ENCODE assay signal across 9 mouse cellular contexts in the genomic region with DNA sequence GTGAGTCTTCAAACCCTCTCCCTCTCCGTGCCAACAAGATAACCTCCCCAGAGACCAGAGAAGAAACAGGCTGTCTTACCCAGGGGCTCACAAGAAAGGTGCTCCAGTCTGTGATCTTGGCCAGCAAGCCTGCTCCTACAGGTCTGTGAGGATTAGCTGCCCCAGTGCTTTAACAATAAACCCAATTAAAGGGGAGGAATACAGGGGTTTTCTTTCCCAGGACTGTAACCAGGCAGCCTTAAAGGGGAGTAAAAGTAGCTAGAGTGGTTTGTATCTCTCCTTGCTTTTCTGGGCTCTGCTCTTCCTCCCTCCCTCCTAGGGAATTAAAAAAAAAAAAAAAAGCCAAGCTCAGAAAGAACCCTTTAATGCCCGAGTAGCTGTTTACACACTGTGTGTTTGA. TPM values are rescaled to one million over a fixed set of nuclear protein-coding genes. Genes with fewer than 3 reads are reported as not detected.
DNase-seq lines count a peak whose midpoint lies in the region; ATAC-seq and TF ChIP-seq lines count a peak whose summit lies in the region.
"Had no signal": no experiment of that assay in that cellular context is flagged by ENCODE, and none has a peak within 500 bp of the region (broad histone marks: within the 10 kb centered on the region; RNA-seq: fewer than 3 reads in every experiment).

A gene (minus strand): TSS at position 203 of the 400 bp plus-strand sequence.

- peak; percentile 86 for ATAC-seq in midbrain, postnatal 0 days (ENCODE audit: low FRiP score)

- no peak for TF ChIP-seq CTCF in layer of hippocampus, adult 2 months (conservative IDR thresholded peaks at IDR 0.05)
- peak; percentile 36 for TF ChIP-seq CTCF in midbrain, postnatal 0 days (IDR thresholded peaks at IDR 0.05)

- peak within 1 kb of the TSS; percentile 88 for H3K4me2 ChIP-seq in midbrain, postnatal 0 days (ENCODE audit: low read depth, low read length, poor library complexity, severe bottlenecking)

- peak in 1 of 2 experiments; percentile 83 for DNase-seq in frontal cortex, adult 2 months (ENCODE audit: extremely low spot score in 1 of 2, low spot score in 1 of 2)
- no peak for DNase-seq in frontal cortex, postnatal 14 days (ENCODE audit: low spot score in 2 of 2)
- peak; percentile 44 for DNase-seq in thymus, postnatal 0 days (ENCODE audit: low spot score)
- no peak for DNase-seq in thymus, adult 18-20 months
- peak; percentile 53 to 66 for DNase-seq in layer of hippocampus, adult 2 months (ENCODE audit: low spot score in 2 of 2)
- DNase-seq in midbrain, postnatal 0 days (ENCODE audit: low spot score), result peak; percentile 93
- DNase-seq in urinary bladder, postnatal 14 days (ENCODE audit: low spot score), result no peak
- DNase-seq in cerebellum, adult 9-11 months, result no peak

- peak within 1 kb of the TSS; percentile 65 for H3K9ac ChIP-seq in midbrain, postnatal 0 days (replicated peaks; ENCODE audit: low read length, poor library complexity, severe bottlenecking)

- no peaks in the 10 kb centered on the region for H3K9me3 ChIP-seq in midbrain, postnatal 0 days (ENCODE audit: low read length)

- peak within 1 kb of the TSS; percentile 65 for H3K27ac ChIP-seq in layer of hippocampus, adult 2 months
- peak within 1 kb of the TSS; percentile 71 for H3K27ac ChIP-seq in midbrain, postnatal 0 days (ENCODE audit: low read depth, low read length)

- peaks cover 15% of the 10 kb centered on the region for H3K4me1 ChIP-seq in midbrain, postnatal 0 days (ENCODE audit: insufficient read depth, low read length)

- 0% methylated on average over 2 of the region's 2 CpGs for WGBS in midbrain, postnatal 0 days

- peak within 1 kb of the TSS; percentile 50 for H3K4me3 ChIP-seq in layer of hippocampus, adult 2 months
- peak within 1 kb of the TSS; percentile 58 for H3K4me3 ChIP-seq in midbrain, postnatal 0 days (ENCODE audit: low read depth, low read length)
- H3K4me3 ChIP-seq: erythroblast, embryonic 14.5 days had no signal

- no peaks in the 10 kb centered on the region for H3K36me3 ChIP-seq in midbrain, postnatal 0 days (ENCODE audit: insufficient read depth, low read length)

- H3K27me3 ChIP-seq in midbrain, postnatal 0 days (ENCODE audit: insufficient read depth, low read length), result no peaks in the 10 kb centered on the region

RNA-seq across cellular contexts. Expression of the gene that starts here (rescaled TPM):
- polyA plus RNA-seq in frontal cortex, adult 2 months (2012; rRNA removed), result 28.4 and 35.9 TPM in 2 replicates
- 1.0 and 2.6 TPM in 2 replicates for polyA plus RNA-seq in thymus, postnatal 0 days (2015; fragmentation: Nextera tagmentation; extraction: Ambion mirVana)
- 10 to 100 TPM; 23.6 to 24.4 TPM for total RNA-seq in layer of hippocampus, adult 2 months (2021)
- 48.1 and 54.7 TPM in 2 replicates for total RNA-seq in midbrain, postnatal 0 days (2014; rRNA removed)
- 46.6 and 50.3 TPM in 2 replicates for polyA plus RNA-seq in midbrain, postnatal 0 days (2015; fragmentation: Nextera tagmentation; extraction: Ambion mirVana)
- polyA plus RNA-seq: erythroblast, embryonic 14.5 days had no signal

Comparison
In these comparisons a context has a peak if more than half of its experiments do, and no peak if none do; other contexts are left out.
1. DNase-seq: peak in thymus, postnatal 0 days (single experiment), layer of hippocampus, adult 2 months (2 of 2) and midbrain, postnatal 0 days (single experiment); none in frontal cortex, postnatal 14 days (0 of 2), thymus, adult 18-20 months (0 of 2), urinary bladder, postnatal 14 days (single experiment) and cerebellum, adult 9-11 months (single experiment).